Mouse (Mus musculus): ENCODE data around the gene Zmat3. TPM values are rescaled to one million over a fixed set of nuclear protein-coding genes. Genes with fewer than 3 reads are reported as not detected.

Zmat3 gene
- total RNA-seq (2021) = 10 to 100 TPM in 1 of 2 experiments, 1 to 10 TPM in 1; 8.0 to 11.5 TPM
- long read RNA-seq, experiment 1 = 0 reads
- long read RNA-seq, experiment 2, partial matches to known transcripts = 0 of 1 reads
- long read RNA-seq, experiment 2, other reads (novel, unspliced or antisense) = 1 of 1 reads

- peak; percentile 87 for DNase-seq
Observed at GRCm38 (mm10) chr3:32365546-32366245, at the start of gene Zmat3. Zmat3 (minus strand) TSS chr3:32366014.

DNA sequence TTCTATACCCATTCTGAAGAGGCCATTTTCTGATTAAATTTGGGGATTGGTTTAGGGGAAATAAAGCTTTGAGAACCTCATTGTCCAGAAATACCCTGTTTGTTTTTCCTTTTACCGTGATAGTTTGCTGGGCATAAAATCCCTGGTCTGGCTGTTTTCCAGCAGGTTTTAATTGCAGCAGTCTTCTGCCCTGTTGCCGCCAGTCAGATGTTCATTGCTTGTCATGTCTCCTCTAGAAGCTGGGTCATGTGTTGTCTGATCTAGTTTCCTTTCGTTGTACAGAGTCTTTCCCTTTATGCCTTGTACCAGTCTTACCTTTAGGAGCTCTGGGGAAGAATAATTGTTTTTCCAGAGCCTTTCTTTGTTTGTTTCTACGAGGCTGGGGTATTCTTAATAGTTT lies 48.6 kb upstream of the Zmat3 start:
- DNase-seq = no peak

- DNase-seq = no peak
Observed at GRCm38 (mm10) chr3:32412502-32413044, 46.8 kb upstream of the Zmat3 start.

GRCm38 (mm10) chr3:32408811-32409273 lies 43.0 kb upstream of the Zmat3 start:
- DNase-seq = no peak

- no peak for DNase-seq
Observed at GRCm38 (mm10) chr3:32406804-32407203, 41.0 kb upstream of the Zmat3 start.

- no peak for DNase-seq
Observed at GRCm38 (mm10) chr3:32405699-32406098, 39.9 kb upstream of the Zmat3 start.

DNA sequence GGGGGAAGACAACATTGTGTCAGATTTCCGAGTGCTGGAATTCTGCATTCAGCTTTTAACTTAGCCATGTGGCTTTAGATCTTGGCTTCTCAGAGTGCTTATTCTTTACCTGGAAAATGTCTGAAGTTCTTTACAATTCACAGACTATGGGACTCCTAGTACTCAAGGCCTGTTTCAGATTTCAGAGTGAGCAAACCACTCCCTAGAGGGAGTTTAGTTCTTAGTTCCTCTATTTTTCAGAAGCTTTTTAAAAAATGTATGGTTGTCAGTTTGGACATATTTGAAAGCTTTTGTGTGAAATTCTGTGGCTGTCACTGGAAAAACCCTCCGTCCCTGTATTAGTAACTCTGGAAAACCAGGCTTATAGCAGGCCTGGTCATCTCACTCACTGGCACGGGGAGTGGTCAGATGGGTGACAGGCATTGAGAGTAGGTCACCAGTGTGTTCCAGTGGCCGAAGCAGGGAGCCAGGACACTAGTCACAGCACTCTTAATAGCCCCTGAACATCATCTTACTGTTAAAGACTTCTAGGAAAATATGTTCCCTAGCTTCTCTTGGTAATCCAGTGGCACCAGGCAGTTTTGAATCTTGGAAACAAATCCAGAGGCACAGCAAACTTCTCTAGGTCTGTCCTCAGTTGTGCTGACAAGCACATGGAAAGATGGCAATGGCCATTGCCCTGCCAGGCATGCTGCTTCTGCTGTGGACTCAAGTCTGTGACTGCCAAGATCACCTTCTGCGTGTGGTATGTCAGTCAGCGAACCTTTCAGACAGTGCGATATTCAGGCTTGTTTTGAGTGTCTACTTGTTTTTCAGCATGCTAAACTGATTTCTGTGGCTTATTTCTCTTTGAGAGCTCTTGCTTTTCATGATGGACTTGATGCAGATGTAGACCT lies 37.4 kb upstream of the Zmat3 start:
- peak; percentile 49 for DNase-seq

GRCm38 (mm10) chr3:32401591-32401990 lies 35.8 kb upstream of the Zmat3 start:
- no peak for DNase-seq

DNA sequence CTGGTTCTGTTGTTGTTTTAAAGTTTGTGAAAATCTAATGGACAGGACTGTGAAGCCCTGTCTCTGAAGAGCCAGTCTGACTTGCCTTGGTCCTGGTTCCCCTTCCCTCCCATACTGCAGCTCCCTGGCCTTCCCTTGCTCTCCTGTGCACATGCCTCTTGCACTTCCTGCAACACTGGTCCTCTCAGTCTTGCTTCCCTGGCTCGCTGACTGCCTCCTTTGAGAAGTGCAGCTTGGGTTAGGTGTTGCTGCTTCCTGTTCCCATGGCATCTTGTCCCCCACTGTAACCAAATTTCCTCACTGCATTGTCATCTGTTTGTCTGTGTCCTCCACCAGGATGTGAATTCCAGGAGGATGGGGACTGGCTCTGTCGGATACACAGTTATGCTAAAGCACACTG lies 34.1 kb upstream of the Zmat3 start:
- no peak for DNase-seq

DNA sequence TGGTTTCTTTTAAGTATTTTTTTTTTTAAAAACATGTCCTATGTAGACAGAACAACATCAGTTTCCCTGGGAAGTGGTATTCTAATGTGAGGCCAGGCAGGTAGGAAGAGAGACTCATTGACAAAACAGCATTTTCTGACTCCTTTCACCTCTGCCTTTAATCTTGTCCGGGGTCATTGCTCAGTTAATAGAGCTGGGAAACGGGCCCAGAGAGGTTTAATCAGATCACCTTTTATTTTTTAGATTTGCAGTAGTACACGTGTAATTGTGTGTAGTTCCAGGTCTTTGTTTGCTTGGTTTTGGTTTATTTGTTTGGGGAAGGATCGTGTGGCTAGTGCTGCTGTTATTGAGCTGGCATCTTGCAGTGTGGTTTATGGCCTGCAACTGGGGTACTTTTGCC lies 33.6 kb upstream of the Zmat3 start:
- no peak for DNase-seq

DNA sequence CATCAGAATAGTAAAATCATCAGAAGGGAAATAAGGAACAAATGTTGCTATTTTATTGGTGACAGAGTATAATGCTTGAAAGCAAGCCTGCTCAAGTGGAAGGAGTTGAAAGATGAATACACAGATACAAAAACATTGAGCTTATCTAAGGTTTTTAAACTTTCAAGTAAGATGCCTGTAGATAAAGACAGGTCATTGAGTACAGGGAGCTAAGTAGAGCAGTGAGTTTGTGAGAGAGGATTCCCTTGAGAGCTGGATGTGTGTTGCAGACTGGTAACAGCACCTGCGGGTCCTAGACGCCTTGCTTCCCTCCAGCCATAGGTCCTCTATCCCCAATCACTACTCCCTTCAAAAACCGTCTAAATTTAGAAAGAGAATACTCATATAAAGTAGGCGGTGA lies 32.8 kb upstream of the Zmat3 start:
- no peak for DNase-seq

GRCm38 (mm10) chr3:32398175-32398538 lies 32.3 kb upstream of the Zmat3 start:
- no peak for DNase-seq

DNA sequence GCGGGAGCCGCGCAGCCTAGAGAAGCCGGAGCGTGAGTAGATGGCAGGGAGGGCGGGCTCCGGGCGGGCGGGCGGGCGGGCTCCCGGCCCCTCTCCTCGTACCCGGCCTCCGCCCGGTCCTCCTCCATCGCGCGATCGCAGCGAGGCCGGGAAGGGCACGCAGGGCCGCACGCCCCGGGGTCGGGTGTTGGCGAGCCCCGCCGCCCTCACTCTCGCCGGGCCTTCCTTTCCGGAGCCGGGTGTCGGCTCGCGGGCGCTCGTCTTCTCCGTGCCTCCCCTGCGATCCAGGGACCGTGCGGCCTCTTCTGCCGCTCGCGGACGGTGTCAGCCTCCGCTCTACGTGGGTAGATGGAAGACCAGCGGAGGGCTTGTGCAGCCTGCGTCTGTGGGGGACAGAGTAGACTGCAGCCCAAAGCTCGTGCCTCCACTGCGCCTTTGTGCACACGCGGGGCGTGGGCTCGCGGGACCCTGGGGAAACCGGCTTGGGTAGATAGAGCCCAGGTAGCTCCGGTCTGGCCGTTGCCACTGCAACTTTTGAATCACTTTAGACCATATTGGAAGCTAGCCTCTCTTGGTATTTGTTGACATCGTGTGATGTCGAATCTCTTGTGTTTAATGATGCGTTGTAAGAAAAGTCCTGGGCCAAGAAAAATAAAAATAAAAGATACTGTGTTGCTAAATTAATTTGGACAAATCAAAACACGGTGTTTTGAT lies 31.8 kb upstream of the Zmat3 start, which contains the start of gene Pik3ca:
Gene Pik3ca, plus strand, starts transcription at position 211 of the 714 bp plus-strand sequence.
- peak; percentile 51 for DNase-seq

GRCm38 (mm10) chr3:32396794-32397460 lies 31.1 kb upstream of the Zmat3 start:
- peak; percentile 98 for DNase-seq

DNA sequence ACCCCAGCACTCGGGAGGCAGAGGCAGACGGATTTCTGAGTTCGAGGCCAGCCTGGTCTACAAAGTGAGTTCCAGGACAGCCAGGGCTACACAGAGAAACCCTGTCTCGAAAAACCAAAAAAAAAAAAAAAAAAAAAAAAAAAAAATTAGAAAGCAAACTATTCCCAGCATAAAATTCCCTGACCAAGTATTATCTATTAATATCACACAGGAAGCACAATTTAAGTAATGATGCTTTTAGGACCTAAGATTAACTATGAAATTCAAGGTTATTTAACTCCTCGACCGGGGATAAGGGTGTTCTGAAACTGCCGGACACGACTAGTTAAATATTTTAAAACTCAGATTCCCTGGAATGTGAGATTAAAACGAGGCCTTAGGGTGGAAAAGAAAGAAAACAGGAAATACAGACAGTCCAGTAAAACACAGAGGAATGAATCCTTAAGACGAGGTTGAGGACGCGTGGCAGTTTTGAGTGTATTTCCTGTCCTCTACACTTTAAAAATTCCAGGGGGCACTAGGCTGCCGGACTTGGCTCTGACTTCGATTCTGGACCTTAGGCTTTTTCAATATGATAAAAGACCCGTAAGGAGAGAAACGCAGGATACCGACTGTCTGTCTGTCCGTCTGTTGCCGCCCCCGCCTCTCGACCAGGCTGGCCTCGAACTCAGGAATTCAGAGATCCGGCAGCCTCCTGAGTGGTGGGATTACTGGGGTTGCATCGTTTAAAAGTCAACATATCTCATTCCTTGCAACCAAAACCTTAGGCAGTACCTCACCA lies 30.1 kb upstream of the Zmat3 start:
- DNase-seq = no peak

DNA sequence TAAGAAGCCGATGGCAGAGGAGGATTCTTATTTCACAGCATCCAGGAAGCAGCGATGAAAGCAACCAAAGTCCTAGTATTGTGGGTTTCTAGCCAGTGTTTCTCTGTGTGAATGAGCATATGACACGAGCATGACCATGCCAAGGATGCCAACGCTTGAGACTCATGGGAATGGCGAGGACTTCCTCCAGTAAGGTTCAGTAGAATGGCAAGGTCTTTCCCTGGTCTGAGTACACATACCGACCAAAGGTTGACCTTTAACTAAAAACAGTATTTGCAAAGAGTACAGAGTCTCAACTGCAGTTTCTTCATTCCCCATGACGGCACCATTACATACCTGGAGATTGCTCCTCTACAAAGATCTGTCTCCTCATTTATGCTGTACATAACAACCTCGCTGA lies 28.2 kb upstream of the Zmat3 start:
- DNase-seq = no peak

- no peak for DNase-seq
Observed at GRCm38 (mm10) chr3:32392841-32393240, 27.0 kb upstream of the Zmat3 start.

DNA sequence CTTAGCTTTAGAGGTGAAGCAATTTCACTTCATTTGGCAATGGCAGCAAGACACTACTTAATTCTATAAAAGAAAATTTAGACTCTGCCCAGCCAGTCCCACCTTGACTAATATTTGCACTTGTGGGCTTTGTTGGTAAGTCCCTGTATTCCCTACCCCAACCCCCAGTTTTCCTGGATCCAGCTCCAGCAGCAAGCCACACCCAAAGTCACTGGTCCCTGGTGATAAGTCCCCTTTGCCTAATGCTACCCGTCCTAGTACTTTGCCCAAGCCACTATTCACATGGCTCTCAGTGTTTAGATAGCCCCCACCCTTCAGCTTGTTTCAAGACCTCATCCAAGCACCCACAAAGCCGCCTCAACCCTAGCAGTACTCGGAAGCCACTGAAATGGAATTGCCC lies 15.7 kb upstream of the Zmat3 start:
- DNase-seq = no peak

- DNase-seq = no peak
Observed at GRCm38 (mm10) chr3:32379891-32380290, 14.1 kb upstream of the Zmat3 start.

GRCm38 (mm10) chr3:32373236-32373635 lies 7.4 kb upstream of the Zmat3 start:
- DNase-seq = no peak

DNA sequence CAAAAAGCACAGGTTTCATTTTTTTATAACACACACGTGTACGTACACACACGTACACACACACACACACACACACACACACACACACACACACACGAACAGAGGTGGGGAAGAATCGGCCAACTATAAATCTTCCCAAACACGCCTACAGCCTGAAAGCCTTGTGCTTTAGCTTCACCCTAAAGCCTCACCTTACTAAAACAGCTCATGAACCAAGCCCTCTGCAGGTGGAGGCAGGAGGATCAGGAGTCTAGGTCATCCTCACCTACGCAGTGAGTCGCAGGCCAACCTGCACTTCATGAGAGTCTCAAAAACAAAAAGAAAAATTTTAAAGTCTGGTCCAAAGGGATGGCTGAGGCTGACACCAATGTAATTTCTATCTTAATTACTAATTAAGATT lies 6.7 kb upstream of the Zmat3 start:
- no peak for DNase-seq

All from gastrocnemius, postnatal 25 days (tissue).